Mouse (Mus musculus): ENCODE measurements at regions not wholly inside any gene's neighbourhood (a gene's known extent, or its start where the extent isn't known, plus 50 kb on each side); places are given as distances from the start of the nearest gene placed in this dataset.
A peak's percentile ranks its signal among the peaks of the same experiment; 100 is the strongest.

GRCm38 (mm10) chr2:77358176-77358575 is 77.8 kb upstream of the Sestd1 start:
- Histone ChIP-seq H3K27ac (ENCODE audit: insufficient read depth, low read depth, low read length) (no peak overlapping the region), H3K4me1 (ENCODE audit: control insufficient read depth, insufficient read depth, low read length) (no peaks in the 10 kb centered on the region), H3K4me3 (ENCODE audit: insufficient read depth, low read length) (no peak overlapping the region)
- TF ChIP-seq CTCF (IDR thresholded peaks at IDR 0.05; ENCODE audit: low read depth, low read length) (no peak), POLR2A (IDR thresholded peaks at IDR 0.05; ENCODE audit: borderline replicate concordance, low read depth, low read length) (no peak)

GRCm38 (mm10) chr2:77356798-77357197 is 76.4 kb upstream of the Sestd1 start:
- H3K27ac ChIP-seq (ENCODE audit: insufficient read depth, low read depth, low read length): no peak overlapping the region
- no peaks in the 10 kb centered on the region for H3K4me1 ChIP-seq (ENCODE audit: control insufficient read depth, insufficient read depth, low read length)
- TF ChIP-seq POLR2A (IDR thresholded peaks at IDR 0.05; ENCODE audit: borderline replicate concordance, low read depth, low read length): no peak
- no peak for TF ChIP-seq CTCF (IDR thresholded peaks at IDR 0.05; ENCODE audit: low read depth, low read length)
- H3K4me3 ChIP-seq (ENCODE audit: insufficient read depth, low read length): no peak overlapping the region

- Histone ChIP-seq H3K27ac (ENCODE audit: insufficient read depth, low read depth, low read length) (no peak overlapping the region), H3K4me1 (ENCODE audit: control insufficient read depth, insufficient read depth, low read length) (no peaks in the 10 kb centered on the region), H3K4me3 (ENCODE audit: insufficient read depth, low read length) (no peak overlapping the region)
- TF ChIP-seq CTCF (IDR thresholded peaks at IDR 0.05; ENCODE audit: low read depth, low read length) (no peak), POLR2A (IDR thresholded peaks at IDR 0.05; ENCODE audit: borderline replicate concordance, low read depth, low read length) (no peak)
Observed at GRCm38 (mm10) chr2:77351987-77352628, 71.7 kb upstream of the Sestd1 start.

- Histone ChIP-seq H3K4me3 (ENCODE audit: insufficient read depth, low read length) (no peak overlapping the region), H3K4me1 (ENCODE audit: control insufficient read depth, insufficient read depth, low read length) (0 out of 2 replicates have a peak, but pooled peaks cover 3% of the 10 kb centered on the region), H3K27ac (ENCODE audit: insufficient read depth, low read depth, low read length) (no peak overlapping the region)
- TF ChIP-seq CTCF (IDR thresholded peaks at IDR 0.05; ENCODE audit: low read depth, low read length) (no peak), POLR2A (IDR thresholded peaks at IDR 0.05; ENCODE audit: borderline replicate concordance, low read depth, low read length) (no peak)
Observed at GRCm38 (mm10) chr2:77347027-77347426, 66.6 kb upstream of the Sestd1 start.

- Histone ChIP-seq H3K27ac (ENCODE audit: insufficient read depth, low read depth, low read length) (no peak overlapping the region), H3K4me3 (ENCODE audit: insufficient read depth, low read length) (no peak overlapping the region), H3K4me1 (ENCODE audit: control insufficient read depth, insufficient read depth, low read length) (peaks cover 6% of the 10 kb centered on the region)
- TF ChIP-seq CTCF (IDR thresholded peaks at IDR 0.05; ENCODE audit: low read depth, low read length) (no peak), POLR2A (IDR thresholded peaks at IDR 0.05; ENCODE audit: borderline replicate concordance, low read depth, low read length) (no peak)
Observed at GRCm38 (mm10) chr2:77343736-77344440, 63.5 kb upstream of the Sestd1 start.

GRCm38 (mm10) chr2:77342416-77342815 is 62.0 kb upstream of the Sestd1 start:
- TF ChIP-seq CTCF (IDR thresholded peaks at IDR 0.05; ENCODE audit: low read depth, low read length) (no peak), POLR2A (IDR thresholded peaks at IDR 0.05; ENCODE audit: borderline replicate concordance, low read depth, low read length) (no peak)
- Histone ChIP-seq H3K4me1 (ENCODE audit: control insufficient read depth, insufficient read depth, low read length) (peaks cover 6% of the 10 kb centered on the region), H3K4me3 (ENCODE audit: insufficient read depth, low read length) (no peak overlapping the region), H3K27ac (ENCODE audit: insufficient read depth, low read depth, low read length) (no peak overlapping the region)

GRCm38 (mm10) chr2:77341575-77342332 is 61.4 kb upstream of the Sestd1 start:
- Histone ChIP-seq H3K4me3 (ENCODE audit: insufficient read depth, low read length) (no peak overlapping the region; the same call in 1 of the 2 replicates), H3K27ac (ENCODE audit: insufficient read depth, low read depth, low read length) (no peak overlapping the region), H3K4me1 (ENCODE audit: control insufficient read depth, insufficient read depth, low read length) (peaks cover 6% of the 10 kb centered on the region)
- peak; percentile 99 for TF ChIP-seq CTCF (IDR thresholded peaks at IDR 0.05; ENCODE audit: low read depth, low read length)
- no peak for TF ChIP-seq POLR2A (IDR thresholded peaks at IDR 0.05; ENCODE audit: borderline replicate concordance, low read depth, low read length)

GRCm38 (mm10) chr2:77340076-77340475 is 59.7 kb upstream of the Sestd1 start:
- H3K4me1 ChIP-seq (ENCODE audit: control insufficient read depth, insufficient read depth, low read length): peaks cover 6% of the 10 kb centered on the region
- no peak overlapping the region for H3K27ac ChIP-seq (ENCODE audit: insufficient read depth, low read depth, low read length)
- no peak overlapping the region for H3K4me3 ChIP-seq (ENCODE audit: insufficient read depth, low read length)
- no peak for TF ChIP-seq CTCF (IDR thresholded peaks at IDR 0.05; ENCODE audit: low read depth, low read length)
- TF ChIP-seq POLR2A (IDR thresholded peaks at IDR 0.05; ENCODE audit: borderline replicate concordance, low read depth, low read length): no peak

- TF ChIP-seq CTCF (IDR thresholded peaks at IDR 0.05; ENCODE audit: low read depth, low read length) (no peak), POLR2A (IDR thresholded peaks at IDR 0.05; ENCODE audit: borderline replicate concordance, low read depth, low read length) (no peak)
- H3K4me3 ChIP-seq (ENCODE audit: insufficient read depth, low read length): no peak overlapping the region
- peaks cover 4% of the 10 kb centered on the region for H3K4me1 ChIP-seq (ENCODE audit: control insufficient read depth, insufficient read depth, low read length)
- H3K27ac ChIP-seq (ENCODE audit: insufficient read depth, low read depth, low read length): no peak overlapping the region
Observed at GRCm38 (mm10) chr2:77337786-77338406, 57.5 kb upstream of the Sestd1 start.

Data from bone marrow macrophage, adult 2 months (primary cell).